Mouse (Mus musculus) frontal cortex, postnatal 10 days (tissue): ENCODE measurements at regions not wholly inside any gene's neighbourhood (a gene's known extent, or its start where the extent isn't known, plus 50 kb on each side); places are given as distances from the start of the nearest gene placed in this dataset.
"Not testable (repeated sequence)": the region's sequence is repeated elsewhere in the genome, so short reads cannot be mapped to it uniquely, and the experiment has no call there.

Source experiments
- DNase-seq, 2 experiments: peaks; one replicate each; pipeline ENCODE4 v3.0.0; 2022; ENCODE audit warnings: low spot score in 2 of 2, mixed read lengths in 1 of 2

DNA sequence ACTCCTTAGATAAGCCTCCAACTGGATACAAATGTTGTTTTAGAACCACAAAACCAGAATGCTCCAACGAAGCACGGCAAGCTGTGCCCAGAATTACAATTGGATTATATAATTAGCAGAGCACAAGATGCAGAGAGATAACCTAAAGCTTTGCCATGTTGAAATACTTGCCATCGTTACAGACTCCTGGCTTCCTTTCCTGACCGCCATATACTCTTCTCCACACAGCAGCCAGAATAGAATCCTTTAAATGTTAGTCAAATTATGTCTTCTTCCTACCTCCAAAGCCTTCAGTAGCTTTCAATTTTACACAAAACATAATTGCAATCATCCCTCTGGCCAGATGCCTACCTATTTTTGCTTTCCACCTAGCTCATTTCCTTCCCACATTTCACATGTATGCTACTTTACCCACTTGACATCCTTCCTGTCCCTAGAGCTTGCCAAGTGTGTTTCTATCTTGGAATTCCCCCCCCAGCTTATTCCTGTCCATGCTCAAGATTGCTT is 52.8 kb upstream of the G2e3 start:
- no peak for DNase-seq

- no peak for DNase-seq
Measured at GRCm38 (mm10) chr12:51278358-51278757, 69.5 kb upstream of the G2e3 start.

DNA sequence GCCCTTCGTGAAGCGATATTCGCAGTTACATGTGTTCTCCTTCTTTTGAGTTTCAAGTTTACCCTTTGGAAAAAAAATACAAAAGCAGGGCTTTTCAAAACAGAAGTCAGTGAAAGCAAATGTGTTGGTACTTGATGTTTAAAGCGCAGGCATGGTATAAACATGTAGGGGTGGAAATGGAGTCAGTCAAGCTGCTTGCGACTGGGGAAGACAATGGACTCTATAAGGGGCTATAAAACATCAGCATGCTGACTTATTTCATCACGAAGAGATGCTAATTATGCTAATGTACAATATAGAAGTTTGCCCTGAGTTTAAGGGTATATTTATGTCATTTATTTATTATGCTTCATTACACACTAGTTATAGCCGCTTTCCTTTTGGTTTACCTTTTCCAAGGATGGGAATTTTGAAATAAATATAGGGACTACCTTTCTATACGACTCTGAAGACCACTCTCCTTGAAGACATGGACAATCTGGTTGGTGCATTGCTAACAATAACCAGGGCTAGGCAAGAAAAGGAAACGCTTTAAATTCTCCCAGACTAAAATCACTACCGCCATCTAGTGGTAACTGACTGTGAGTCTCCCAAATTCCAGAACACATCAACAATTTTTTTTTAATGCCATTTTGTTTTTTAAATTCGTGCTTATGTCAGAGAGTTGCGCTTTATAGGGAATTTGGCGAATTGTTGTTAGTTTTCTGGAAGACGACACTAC is 71.9 kb upstream of the G2e3 start:
- DNase-seq = no peak

GRCm38 (mm10) chr12:51273486-51273885 is 74.4 kb upstream of the G2e3 start:
- DNase-seq = no peak

DNA sequence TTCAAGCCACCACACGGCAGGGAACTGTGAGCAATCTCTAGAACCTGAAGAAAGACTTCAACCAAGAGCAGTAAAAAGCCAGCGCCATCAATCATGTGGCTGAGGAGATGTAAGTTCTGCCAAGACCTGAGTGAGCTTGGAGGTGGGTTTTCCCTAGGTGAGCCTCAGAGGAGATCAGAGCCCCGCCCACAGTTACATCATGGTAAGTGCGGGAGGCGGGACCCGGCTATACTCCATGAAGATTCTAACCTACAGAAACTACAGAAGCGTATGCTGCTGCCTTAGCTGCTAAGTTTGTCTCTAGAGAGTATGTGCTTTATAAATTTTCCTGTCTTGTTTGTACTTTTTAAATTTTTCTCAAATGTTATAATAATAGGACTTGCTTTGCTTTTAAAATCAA is 105.0 kb upstream of the G2e3 start:
- DNase-seq = no peak

DNA sequence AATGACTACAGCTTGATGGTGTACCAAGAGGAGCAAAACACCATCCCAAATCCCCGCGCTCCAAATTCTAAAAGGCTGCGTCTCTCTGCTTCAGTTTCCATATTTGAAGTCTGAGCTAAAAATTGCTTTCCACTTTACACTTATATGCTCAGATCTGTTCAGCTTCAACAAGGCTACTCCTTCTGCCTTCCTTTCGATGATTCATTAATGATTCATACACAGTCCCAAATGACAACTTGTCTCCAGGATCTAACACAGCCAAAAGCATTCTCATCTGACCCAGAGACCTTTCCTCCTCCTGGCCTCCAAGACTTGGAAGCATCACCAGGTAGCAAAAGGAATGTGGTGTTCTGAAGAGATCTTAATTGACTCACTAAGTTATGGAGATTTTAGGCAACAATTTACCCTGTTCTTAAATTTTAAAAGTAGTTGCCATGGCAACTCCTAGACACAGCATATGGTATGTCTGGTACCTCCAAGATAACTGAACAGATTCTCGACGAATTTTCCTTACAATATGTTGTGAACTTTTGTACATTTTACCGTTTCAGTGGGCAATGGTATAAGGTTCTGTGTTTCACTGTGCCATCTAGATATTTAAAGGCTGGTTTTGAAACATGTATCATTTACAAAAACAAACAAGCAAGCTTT is 106.6 kb upstream of the G2e3 start:
- DNase-seq = peak in 1 of 2 experiments; percentile 12

DNA sequence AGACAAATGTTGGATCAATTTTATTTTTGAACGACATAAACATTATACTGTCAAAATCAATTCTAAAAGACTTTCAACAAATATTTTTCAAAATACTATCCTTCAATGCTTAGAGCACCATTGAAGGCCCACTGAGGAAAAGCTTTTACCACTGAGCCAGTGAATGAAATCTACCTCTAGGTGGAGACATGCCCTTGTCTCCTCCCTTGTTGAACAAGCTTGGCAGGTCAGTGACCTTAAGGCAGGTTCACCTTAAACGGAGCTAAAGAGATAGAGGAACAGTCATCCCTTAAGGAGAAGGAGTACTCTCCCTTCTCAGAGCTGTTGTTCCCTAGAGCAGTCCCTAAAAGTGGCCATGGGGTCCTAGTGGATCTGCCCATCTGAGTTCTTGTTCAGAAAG is 136.2 kb upstream of the G2e3 start:
- DNase-seq = no peak

- no peak for DNase-seq
Measured at GRCm38 (mm10) chr12:51196289-51196688, 151.6 kb upstream of the G2e3 start.

- DNase-seq = no peak
Measured at GRCm38 (mm10) chr12:51195136-51195535, 152.7 kb upstream of the G2e3 start.

GRCm38 (mm10) chr12:51190754-51191153 is 157.1 kb upstream of the G2e3 start:
- DNase-seq = no peak

- no peak for DNase-seq
Measured at GRCm38 (mm10) chr12:51190186-51190585, 157.7 kb upstream of the G2e3 start.

GRCm38 (mm10) chr12:51188229-51188628 is 159.6 kb upstream of the G2e3 start:
- DNase-seq = peak; percentile 28 to 32

- DNase-seq = no peak
Measured at GRCm38 (mm10) chr12:51187726-51188125, 160.1 kb upstream of the G2e3 start.

DNA sequence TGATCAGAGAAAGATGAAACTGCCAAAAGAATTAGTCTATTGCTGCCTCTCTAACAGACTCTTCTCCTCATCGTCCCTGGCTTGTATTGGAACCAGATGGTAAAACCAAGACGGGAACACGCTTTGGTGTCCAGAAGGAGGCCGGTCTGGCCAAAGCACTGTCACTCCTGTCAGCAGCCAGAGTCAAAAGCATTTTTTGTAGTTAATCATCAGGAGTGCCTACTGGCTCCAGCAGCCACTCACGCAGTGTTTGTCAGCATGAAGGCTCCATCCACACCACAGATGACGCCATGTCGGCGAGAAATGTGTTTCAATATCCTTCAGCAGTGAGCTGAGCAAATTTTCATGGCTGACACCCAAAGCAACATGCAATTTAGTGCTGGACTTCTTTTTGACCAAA is 162.1 kb upstream of the G2e3 start:
- no peak for DNase-seq

GRCm38 (mm10) chr12:51174906-51175756 is 172.7 kb upstream of the G2e3 start:
- no peak for DNase-seq

GRCm38 (mm10) chr12:51165186-51165585 is 182.7 kb upstream of the G2e3 start:
- no peak for DNase-seq

- DNase-seq = no peak
Measured at GRCm38 (mm10) chr12:51160995-51161394, 186.9 kb upstream of the G2e3 start.

DNA sequence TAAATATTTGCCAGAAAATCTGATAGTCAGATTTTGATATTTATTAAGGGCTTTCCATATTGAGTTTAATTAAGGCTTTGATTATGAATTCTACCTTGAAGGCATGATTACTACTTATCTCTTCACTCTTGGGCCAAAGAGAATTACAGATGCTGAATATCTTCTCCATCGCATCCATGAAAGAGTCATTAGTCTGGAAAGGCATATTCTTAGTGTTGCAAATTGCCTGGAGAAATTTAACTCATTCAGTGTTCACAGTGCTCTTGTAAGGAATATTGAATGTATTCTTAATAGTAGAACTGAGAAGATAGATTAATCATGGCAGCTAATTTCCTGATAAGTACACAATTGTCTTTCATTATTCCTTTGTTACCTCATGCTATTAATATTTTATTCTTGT is 187.7 kb upstream of the G2e3 start:
- DNase-seq = no peak

DNA sequence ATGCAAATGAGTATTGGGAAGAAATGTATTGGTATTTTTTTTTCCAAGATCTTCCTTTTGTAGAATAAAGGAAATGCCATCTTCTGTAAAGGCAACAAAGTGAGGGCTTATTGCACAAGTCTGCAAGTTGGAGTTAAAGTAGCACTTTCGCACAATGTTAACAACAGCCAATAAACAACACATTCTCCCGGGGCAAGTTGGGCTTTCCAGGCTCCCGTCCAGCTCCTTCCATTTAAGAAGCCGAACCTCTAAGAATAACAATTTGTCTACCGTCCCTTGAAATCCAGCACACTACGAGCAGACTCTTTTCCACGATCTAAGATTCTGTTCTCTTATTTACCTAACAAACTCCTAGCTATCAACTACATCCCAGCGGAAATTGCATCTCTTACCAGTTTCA is 199.9 kb upstream of the G2e3 start:
- DNase-seq = no peak

DNA sequence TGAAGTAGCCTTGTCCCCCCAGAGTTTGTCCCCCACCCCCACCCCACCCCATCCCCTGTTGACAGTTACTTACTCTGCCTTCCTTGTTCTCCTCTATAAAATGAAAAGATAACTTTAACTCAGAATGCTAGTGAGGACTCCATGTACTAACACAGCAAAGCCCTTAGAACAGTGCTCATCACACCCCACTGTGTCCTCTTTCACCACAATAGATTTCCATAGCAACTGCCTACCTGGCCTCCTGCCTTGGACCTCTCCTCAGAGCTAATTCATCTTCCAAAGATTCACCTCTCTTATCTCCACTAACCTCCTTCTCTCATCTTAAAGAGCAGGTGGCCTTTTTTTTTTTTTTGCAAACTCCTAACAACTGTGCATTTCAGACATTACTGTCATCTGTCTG is 204.0 kb upstream of the G2e3 start:
- no peak for DNase-seq

DNA sequence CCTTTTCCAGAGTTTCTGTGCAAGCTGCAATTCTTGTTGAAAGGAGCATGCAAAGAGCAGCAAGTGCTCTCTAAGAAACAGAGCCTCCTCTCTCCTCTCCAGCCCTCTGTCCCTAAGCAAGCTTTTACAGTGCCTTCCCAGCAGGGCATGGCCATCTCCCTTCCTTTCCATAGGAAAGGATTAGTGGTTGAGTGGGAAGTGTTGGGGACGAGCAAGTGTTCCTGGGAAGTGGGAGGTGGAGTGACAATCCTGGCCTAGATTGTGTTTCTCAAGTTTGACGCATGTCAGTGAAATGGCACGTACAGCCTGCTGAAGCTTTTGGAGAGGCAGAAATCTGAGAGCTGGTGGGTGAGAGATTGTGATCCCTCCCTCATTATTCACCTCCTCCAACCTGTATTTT is 204.7 kb upstream of the G2e3 start:
- DNase-seq = peak; percentile 14 to 51

GRCm38 (mm10) chr12:51133676-51134075 is 214.2 kb upstream of the G2e3 start:
- DNase-seq = not testable (repeated sequence)
